ENCODE assay signal across 8 mouse cellular contexts in genomic region chr11:67482217-67482760, GRCm38 (mm10). TPM values are rescaled to one million over a fixed set of nuclear protein-coding genes. Genes with fewer than 3 reads are reported as not detected.
DNase-seq lines count a peak whose midpoint lies in the region; ATAC-seq and TF ChIP-seq lines count a peak whose summit lies in the region.

No protein-coding gene starts in this region.

- no peak for TF ChIP-seq EP300 in heart, adult 2 months (IDR thresholded peaks at IDR 0.05; ENCODE audit: insufficient read depth, low read depth, low read length)

- no peaks in the 10 kb centered on the region for H3K27me3 ChIP-seq in heart, adult 2 months (ENCODE audit: control insufficient read depth, insufficient read depth, low read length)
- no peaks in the 10 kb centered on the region for H3K27me3 ChIP-seq in limb, embryonic 11.5 days (ENCODE audit: control insufficient read depth, insufficient read depth, low read length)
- H3K27me3 ChIP-seq in stomach, embryonic 14.5 days (ENCODE audit: control insufficient read depth, insufficient read depth, low read length), result no peaks in the 10 kb centered on the region

- H3K4me1 ChIP-seq in heart, adult 2 months (ENCODE audit: control insufficient read depth, insufficient read depth, low read length), result peaks cover 2% of the 10 kb centered on the region; the same call in 1 of the 2 replicates
- peaks cover 8% of the 10 kb centered on the region; the same call in 1 of the 2 replicates for H3K4me1 ChIP-seq in limb, embryonic 11.5 days (ENCODE audit: control insufficient read depth, insufficient read depth, low read length)
- no peaks in the 10 kb centered on the region for H3K4me1 ChIP-seq in stomach, embryonic 14.5 days (ENCODE audit: control insufficient read depth, insufficient read depth, low read length)

- H3K27ac ChIP-seq in heart, adult 2 months, result no peak overlapping the region
- H3K27ac ChIP-seq in limb, embryonic 11.5 days (replicated peaks; ENCODE audit: low read depth, low read length), result no peak overlapping the region
- H3K27ac ChIP-seq in stomach, embryonic 14.5 days (ENCODE audit: low read length), result peak overlapping the region; percentile 35; the same call in 1 of the 2 replicates

- no peaks in the 10 kb centered on the region for H3K36me3 ChIP-seq in heart, adult 2 months (ENCODE audit: control insufficient read depth, insufficient read depth, low read length)
- H3K36me3 ChIP-seq in limb, embryonic 11.5 days (ENCODE audit: control insufficient read depth, insufficient read depth, low read length), result no peaks in the 10 kb centered on the region
- H3K36me3 ChIP-seq in stomach, embryonic 14.5 days (ENCODE audit: control insufficient read depth, insufficient read depth, low read length), result no peaks in the 10 kb centered on the region

- TF ChIP-seq POLR2A in heart, adult 2 months (IDR thresholded peaks at IDR 0.05; ENCODE audit: insufficient read depth, low read depth, low read length), result no peak

- H3K4me3 ChIP-seq in heart, adult 2 months, result no peak overlapping the region
- no peak overlapping the region for H3K4me3 ChIP-seq in limb, embryonic 11.5 days (ENCODE audit: low read depth, low read length)
- no peak overlapping the region for H3K4me3 ChIP-seq in stomach, embryonic 14.5 days (ENCODE audit: low read depth, low read length)

- H3K79me2 ChIP-seq in heart, adult 2 months (replicated peaks; ENCODE audit: control insufficient read depth, insufficient read depth, low read length), result no peaks in the 10 kb centered on the region

- H3K9ac ChIP-seq in heart, adult 2 months (ENCODE audit: low read depth, low read length), result no peak overlapping the region
- no peak overlapping the region for H3K9ac ChIP-seq in limb, embryonic 11.5 days (ENCODE audit: low read length)
- H3K9ac ChIP-seq in stomach, embryonic 14.5 days (replicated peaks; ENCODE audit: low read depth, low read length), result no peak overlapping the region

- no peak overlapping the region for H3K4me2 ChIP-seq in limb, embryonic 11.5 days (ENCODE audit: low read depth, severe bottlenecking)
- no peak overlapping the region for H3K4me2 ChIP-seq in stomach, embryonic 14.5 days (replicated peaks; ENCODE audit: low read depth, low read length)

- intact Hi-C loops in heart, adult 2 months (cut with DNase I), result no loop called here

- 23% methylated on average over 9 of the region's 9 CpGs for WGBS in heart, adult 2 months
- WGBS in limb, embryonic 11.5 days, result 48% methylated on average over 9 of the region's 9 CpGs
- WGBS in stomach, embryonic 14.5 days, result 60% methylated on average over 9 of the region's 9 CpGs

- DNase-seq in kidney, postnatal 4 days, result peak; percentile 57 to 59
- DNase-seq in kidney, adult 11 months, result no peak
- DNase-seq in cerebellum, postnatal 14 days, result peak; percentile 47 to 57
- peak; percentile 62 to 67 for DNase-seq in heart, adult 2 months
- DNase-seq in limb, embryonic 11.5 days (ENCODE audit: low spot score), result peak; percentile 55
- no peak for DNase-seq in thymus, adult 18-20 months
- no peak for DNase-seq in kidney, postnatal 36 days

- no peak for ATAC-seq in limb, embryonic 11.5 days (ENCODE audit: insufficient number of reproducible peaks, low FRiP score, low TSS enrichment, low read depth)
- ATAC-seq in stomach, embryonic 14.5 days (ENCODE audit: insufficient number of reproducible peaks, insufficient read depth, low FRiP score, low read depth), result no peak

- H3K9me3 ChIP-seq in limb, embryonic 11.5 days (ENCODE audit: control insufficient read depth, low read length), result no peaks in the 10 kb centered on the region
- H3K9me3 ChIP-seq in stomach, embryonic 14.5 days (ENCODE audit: control insufficient read depth, low read depth, low read length), result no peaks in the 10 kb centered on the region

- no peak for TF ChIP-seq CTCF in heart, adult 2 months (IDR thresholded peaks at IDR 0.05)

RNA-seq across cellular contexts. Expression of gene Gas7, which starts 27.1 kb away (rescaled TPM):
- 10 to 100 TPM in 1 of 2 experiments, 1 to 10 TPM in 1; 9.3 to 11.5 TPM for total RNA-seq in heart, adult 2 months (2021)
- polyA plus RNA-seq in heart, adult 2 months (2012; rRNA removed), result 5.8 and 8.6 TPM in 2 replicates
- polyA plus RNA-seq in limb, embryonic 11.5 days (2014; fragmentation: Nextera tagmentation; extraction: Ambion mirVana), result 2.7 and 3.2 TPM in 2 replicates
- 15.2 and 15.6 TPM in 2 replicates for polyA plus RNA-seq in stomach, embryonic 14.5 days (2014; fragmentation: Nextera tagmentation; extraction: Ambion mirVana)

Comparison
In these comparisons a context has a peak if more than half of its experiments do, and no peak if none do; other contexts are left out.
1. DNase-seq: peak in kidney, postnatal 4 days (2 of 2), cerebellum, postnatal 14 days (2 of 2), heart, adult 2 months (2 of 2) and limb, embryonic 11.5 days (single experiment); none in kidney, adult 11 months (single experiment), thymus, adult 18-20 months (0 of 2) and kidney, postnatal 36 days (0 of 2).